Mouse (Mus musculus) CD4-positive helper T cell, adult 2 months (primary cell): ENCODE data around the gene Psmb9.
A peak's percentile ranks its signal among the peaks of the same experiment; 100 is the strongest.
"Not testable (repeated sequence)": the region's sequence is repeated elsewhere in the genome, so short reads cannot be mapped to it uniquely, and the experiment has no call there.

Source experiments
- DNase-seq: peaks from one replicate; pipeline ENCODE4 v3.0.0-alpha.2; 2012; ENCODE audit warnings: low read depth, missing footprints, low spot score

Gene Psmb9

GRCm38 (mm10) chr17:34187261-34187916 lies at the start of gene Psmb9, which contains the start of gene Tap1:
Gene Psmb9 (minus strand): TSS chr17:34187764.
Gene Tap1 (plus strand): TSS chr17:34187553.
- peak; percentile 99 for DNase-seq

DNA sequence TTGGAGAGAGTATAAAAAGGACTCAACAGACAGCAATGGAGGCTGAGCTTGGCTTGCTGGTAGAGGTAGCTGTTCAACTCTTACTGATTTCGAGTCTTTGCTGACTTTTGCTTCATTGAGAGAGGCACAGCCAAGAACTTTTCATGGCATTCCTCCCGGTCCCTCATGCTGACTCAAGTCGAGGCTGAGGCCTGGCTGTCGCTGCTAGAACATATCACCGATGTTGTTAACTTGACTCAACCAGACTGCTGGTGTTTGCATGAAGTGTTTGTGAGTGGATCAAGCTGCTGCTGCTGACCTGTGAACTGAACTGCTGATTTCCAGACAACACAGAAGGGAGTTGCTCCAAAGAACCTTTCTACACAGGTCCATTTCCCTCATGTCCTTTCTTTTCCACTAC lies 49.1 kb upstream of the Psmb9 start:
- no peak for DNase-seq

DNA sequence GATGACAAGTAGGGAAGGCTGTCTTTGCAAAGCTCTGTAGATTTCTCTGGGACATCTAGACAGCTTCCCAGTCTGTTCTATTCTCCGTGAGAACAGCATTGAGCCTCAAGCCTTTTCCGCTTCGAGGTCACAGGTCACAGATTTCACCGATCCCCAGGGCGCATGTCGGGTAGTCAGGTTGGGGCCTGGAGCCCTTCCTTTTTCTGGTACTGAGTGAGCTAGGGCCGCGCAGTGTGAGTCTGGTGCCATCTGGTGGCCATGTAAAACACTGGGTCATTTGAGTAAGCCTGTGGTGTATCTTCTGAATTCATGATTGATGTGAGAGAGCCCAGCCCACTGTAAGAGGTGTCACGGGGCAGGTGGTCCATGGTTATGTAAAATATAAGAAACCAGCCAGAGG lies 47.4 kb upstream of the Psmb9 start:
- peak; percentile 93 for DNase-seq

DNA sequence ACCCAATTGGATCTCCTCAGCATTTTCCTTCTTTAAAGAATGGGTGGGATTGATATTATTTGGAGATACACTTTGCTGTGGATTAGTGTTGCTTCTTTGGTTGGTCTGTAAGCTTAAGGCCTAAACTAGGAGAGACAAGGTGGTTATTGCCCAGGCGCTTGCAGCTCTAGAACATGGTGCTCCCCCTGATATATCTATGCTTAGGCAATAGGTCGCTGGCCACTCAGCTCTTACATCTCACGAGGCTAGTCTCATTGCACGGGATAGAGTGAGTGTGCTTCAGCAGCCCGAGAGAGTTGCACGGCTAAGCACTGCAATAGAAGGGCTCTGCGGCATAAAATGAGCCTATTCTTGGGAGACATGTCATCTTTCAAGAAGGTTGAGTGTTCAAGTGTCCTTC lies 44.5 kb upstream of the Psmb9 start:
- not testable (repeated sequence) for DNase-seq

DNA sequence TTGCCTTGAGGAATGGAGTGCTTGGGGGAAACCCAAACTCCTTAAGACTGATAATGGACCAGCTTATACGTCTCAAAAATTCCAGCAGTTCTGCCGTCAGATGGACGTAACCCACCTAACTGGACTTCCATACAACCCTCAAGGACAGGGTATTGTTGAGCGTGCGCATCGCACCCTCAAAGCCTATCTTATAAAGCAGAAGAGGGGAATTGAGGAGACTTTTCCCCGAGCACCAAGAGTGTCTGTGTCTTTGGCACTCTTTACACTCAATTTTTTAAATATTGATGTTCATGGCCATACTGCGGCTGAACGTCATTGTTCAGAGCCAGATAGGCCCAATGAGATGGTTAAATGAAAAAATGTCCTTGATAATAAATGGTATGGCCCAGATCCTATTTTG lies 43.4 kb upstream of the Psmb9 start:
- not testable (repeated sequence) for DNase-seq

DNA sequence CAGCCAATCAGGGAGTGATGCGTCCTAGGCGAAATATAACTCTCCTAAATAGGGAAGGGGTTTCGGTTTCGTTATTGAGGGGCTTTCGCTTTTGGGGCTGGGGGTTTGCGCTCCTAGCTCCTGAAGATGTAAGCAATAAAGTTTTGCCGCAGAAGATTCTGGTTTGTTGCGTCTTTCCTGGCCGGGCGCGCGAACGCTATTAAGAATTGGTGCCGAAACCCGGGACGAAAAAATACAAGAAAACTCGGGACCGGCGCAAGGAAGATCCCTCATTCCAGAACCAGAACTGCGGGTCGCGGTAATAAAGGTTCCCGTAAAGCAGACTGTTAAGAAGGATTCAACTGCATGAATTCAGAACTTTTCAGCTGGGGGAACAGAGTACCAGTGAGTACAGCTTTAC lies 38.3 kb upstream of the Psmb9 start:
- DNase-seq, result not testable (repeated sequence)

DNA sequence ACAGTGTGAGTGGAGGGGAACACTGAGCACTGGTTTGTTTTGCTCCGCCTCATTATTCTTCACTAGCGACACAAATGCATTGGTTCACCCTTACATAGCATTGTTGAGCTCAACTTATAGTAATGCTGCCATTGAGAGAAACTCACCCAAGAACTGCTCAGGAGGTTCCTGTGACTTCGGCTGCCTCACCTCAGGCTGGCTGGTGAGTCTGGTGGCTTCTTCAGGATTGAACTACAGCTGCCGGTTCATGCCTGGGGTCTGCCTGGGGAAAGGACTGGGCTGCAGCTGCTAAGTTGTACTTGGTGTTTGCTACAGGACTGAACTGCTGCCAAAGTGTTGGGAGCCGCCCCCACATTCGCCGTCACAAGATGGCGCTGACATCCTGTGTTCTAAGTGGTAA lies 37.9 kb upstream of the Psmb9 start:
- no peak for DNase-seq

DNA sequence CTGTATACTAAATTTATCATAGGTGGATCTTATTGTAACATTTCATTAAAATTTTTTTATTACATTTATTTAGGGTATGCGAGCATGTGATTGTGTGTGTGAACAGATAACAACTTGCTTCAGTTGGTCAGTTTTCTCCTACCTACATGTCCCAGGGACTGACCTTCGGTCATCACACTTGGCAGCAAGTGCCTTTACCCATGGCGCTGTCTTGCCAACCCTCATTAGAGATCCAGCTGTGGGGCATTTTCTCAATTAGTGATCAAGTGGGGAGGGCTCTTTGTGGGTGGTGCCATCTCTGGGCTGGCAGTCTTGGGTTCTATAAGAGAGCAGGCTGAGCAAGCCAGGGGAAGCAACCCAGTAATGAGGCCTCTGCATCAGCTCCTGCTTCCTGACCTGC lies 37.3 kb upstream of the Psmb9 start:
- DNase-seq, result no peak

DNA sequence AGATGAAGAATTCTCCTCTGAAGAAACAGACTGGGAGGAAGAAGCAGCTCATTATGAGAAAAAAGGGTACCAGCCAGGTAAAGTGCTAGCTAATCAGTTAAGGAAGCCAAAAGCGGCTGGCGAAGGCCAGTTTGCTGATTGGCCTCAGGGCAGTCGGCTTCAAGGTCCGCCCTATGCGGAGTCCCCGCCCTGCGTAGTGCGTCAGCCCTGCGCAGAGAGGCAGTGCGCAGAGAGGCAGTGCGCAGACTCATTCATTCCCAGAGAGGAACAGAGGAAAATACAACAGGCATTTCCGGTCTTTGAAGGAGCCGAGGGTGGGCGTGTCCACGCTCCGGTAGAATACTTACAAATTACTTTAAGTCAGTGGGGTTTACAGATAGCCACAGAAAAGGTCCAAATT lies 32.8 kb upstream of the Psmb9 start:
- not testable (repeated sequence) for DNase-seq

DNA sequence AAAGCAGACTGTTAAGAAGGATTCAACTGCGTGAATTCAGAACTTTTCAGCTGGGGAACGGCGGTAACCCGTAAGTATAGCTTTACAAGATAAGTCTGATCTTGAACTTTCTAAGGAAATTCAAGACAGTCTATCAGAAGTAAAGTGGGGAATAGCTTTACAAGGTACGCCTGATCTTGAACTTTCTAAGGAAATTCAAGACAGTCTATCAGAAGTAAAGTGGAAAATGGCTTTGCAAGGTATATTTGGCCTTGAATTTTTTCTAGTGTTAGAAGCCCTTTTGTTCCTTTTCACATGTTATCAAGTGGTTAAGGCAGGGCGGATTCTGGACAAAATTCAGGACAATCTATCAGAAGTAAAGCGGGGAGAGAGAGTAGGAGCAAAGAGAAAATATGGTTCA lies 32.2 kb upstream of the Psmb9 start:
- not testable (repeated sequence) for DNase-seq

GRCm38 (mm10) chr17:34219096-34219495 lies 31.5 kb upstream of the Psmb9 start:
- peak; percentile 76 for DNase-seq

GRCm38 (mm10) chr17:34218675-34219074 lies 31.1 kb upstream of the Psmb9 start:
- peak; percentile 65 for DNase-seq

DNA sequence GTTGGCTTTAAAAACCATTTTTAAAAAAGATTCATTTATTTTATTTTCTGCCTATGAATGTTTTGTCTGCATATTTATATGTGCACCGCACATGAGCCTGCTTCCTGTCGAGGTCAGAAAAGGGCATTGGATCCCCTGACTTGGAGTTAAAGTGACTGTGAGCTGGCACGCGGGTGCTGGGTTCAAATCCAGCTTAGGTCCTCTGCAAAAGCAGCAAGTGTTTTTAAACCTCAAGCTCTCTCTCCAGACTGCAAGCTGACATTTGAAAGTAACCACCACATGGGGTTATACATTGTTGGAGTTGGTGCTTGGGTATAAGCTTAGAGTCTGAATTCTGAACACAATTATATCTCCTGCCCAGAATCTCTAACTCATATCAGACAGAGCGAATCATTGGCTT lies 30.4 kb upstream of the Psmb9 start:
- DNase-seq, result no peak

GRCm38 (mm10) chr17:34217216-34217928 lies 29.8 kb upstream of the Psmb9 start:
- no peak for DNase-seq

- no peak for DNase-seq
These were observed 27.6 kb upstream of the Psmb9 start for GRCm38 (mm10) chr17:34215176-34215575.

DNA sequence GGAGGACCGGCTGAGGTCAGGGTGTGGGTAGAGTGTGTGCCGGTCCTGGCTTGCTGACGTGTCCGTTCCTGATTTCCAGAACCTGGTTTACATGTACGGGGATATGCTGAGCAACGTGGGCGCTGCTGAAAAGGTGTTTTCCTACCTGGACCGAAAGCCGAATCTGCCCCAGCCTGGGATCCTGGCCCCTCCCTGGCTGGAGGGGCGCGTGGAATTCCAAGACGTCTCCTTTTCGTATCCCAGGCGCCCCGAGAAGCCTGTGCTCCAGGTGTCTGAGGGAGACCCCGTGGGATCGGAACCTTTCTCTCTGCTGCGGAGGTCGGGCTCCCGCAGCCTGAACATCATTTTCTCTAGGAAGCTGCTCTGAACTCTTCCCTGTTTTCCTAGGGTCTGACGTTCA lies 26.4 kb upstream of the Psmb9 start:
- no peak for DNase-seq

DNA sequence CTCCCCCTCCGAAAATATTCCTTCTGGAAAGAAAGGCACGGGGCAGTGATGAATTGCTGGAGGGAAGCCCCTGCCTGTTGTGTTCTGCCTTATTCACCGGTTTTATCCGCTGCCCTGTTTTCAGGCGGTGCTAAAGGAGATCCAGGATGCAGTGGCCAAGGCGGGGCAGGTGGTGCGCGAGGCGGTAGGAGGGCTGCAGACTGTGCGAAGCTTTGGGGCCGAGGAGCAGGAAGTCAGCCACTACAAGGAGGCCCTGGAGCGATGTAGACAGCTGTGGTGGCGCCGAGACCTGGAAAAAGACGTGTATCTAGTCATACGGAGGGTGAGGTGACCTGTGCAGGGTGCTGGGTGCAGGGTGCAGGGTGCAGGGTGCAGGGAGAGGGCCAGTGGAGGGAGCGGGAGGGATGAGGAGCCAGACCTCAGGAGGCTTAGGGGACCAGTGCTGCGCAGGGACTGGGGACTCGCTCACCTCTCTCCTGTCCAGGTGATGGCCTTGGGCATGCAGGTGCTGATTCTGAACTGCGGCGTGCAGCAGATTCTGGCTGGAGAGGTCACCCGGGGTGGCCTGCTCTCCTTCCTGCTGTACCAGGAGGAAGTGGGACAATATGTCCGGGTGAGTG lies 24.3 kb upstream of the Psmb9 start:
- peak; percentile 65 for DNase-seq

DNA sequence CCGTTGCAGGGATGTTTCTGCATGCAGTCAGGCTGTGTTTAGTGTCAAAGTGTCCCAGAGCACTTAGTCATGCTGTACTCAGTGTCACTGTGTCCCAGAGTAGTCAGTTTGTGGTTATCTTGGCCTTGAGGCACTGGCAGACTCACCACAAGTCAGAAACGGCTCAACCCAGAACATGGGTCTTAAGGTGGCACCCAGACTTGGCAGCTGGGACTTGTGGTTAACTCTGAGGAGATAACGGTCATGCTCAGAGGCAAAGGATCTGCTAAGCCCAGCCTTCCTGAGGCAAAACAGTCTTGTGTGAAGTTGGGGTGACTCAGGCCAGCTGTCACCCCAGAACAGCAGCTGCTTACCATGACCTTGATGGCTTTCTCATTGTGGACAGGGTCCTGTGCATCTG lies 23.0 kb upstream of the Psmb9 start:
- peak; percentile 76 for DNase-seq

GRCm38 (mm10) chr17:34209680-34210079 lies 22.1 kb upstream of the Psmb9 start:
- DNase-seq, result peak; percentile 46

DNA sequence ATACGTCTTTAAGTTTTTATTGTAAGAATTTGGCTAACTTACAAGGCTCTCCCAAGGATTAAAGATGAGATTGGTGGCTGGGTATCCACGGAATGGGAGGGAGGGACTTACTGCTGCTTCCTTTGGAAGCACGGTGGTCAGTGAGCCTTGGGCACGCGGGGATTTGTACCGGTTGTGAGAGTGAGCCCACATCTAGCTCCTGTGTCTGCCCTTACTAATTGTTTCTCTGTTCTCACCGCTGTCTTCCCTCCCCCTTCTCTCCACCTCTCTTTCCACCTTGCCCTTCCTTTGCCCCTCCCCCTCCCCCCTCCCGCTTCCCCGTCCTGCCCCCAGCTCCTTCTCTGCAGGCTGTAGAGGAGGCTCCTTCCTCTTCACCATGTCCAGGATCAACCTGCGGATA lies 20.9 kb upstream of the Psmb9 start:
- DNase-seq, result no peak

DNA sequence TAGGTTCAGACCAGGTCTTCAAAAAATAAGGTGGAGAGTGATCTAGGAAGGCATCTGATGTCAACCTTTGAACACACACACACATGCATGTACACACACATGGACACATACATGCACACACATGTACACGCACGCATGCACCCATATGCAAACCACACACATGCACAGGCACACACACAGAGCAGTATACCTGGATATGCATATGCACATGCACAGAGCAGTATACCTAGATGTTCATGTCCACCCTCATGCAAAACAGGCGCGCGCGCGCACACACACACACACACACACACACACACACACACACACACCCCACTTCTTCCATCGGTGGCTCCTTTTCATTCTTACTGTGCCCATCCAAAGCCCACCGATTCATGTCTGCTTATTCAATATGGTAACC lies 20.3 kb upstream of the Psmb9 start:
- no peak for DNase-seq

DNA sequence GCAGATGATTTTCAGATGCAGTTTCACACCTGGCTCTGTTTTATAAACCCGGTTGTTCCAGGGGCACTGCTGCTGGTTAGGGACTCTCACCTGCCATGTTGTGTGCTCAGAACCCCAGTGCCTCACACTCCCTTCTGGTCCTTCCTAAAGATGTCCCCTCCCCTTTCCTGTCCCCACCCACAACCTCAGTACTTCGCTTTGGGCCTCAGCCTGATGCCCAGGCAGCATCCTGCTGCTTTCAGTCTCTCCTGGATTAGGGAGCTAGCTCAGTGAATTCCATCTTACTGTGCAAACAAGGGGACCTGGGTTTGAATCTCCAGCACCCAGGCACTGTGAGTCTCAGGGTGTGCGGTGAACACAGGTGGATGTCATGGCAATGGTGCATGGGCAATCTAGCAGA lies 19.9 kb upstream of the Psmb9 start:
- DNase-seq, result peak; percentile 68

- no peak for DNase-seq
These were observed 19.2 kb upstream of the Psmb9 start for GRCm38 (mm10) chr17:34206731-34207130.
